Mouse (Mus musculus) cerebellum, postnatal 14 days (tissue): Measurements from ENCODE around the gene Scd1.
"Not testable (repeated sequence)": the region's sequence is repeated elsewhere in the genome, so short reads cannot be mapped to it uniquely, and the experiment has no call there.

Experiments used
- DNase-seq, 2 experiments: peaks; one replicate each; pipeline ENCODE4 v3.0.0; 2021; ENCODE audit warnings: mixed read lengths in 2 of 2

Scd1 gene

DNA sequence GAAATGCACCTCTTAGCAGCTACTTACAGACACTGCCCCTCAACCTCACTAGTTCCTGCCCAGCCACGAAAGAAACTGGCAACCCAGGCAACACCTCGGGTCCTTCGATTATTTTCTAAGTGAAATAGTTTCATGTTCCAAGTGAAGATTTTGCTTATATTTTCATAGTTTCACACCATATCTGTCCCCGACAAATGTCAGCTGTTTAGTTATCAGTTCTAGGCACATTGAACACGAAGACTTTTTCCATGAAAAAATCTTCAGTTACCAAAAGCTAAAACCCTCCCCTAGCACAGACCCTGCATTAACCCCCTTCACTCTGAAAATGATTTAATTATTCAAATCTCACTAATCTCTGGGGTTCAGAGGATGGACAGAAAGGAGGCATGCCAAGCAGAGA, 10.9 kb downstream of the Scd1 start:
- no peak for DNase-seq

DNA sequence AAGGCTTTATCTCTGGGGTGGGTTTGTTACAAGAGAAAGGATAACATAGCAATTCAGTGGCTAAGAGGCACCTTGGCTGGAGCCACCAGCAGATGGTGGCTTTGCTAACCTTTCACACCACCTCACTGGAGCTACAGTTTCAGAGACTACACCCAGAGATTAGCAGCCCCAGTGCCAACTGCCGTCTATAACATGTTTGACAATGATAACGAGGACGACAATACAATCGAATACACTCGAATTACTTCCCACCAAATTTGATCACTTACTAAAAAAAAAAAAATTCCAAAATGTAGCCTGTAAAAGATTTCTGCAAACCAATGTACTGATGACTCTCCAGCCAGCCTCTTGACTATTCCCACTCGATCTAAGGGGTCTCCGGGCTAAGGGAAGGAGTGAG, 12.7 kb downstream of the Scd1 start:
- no peak for DNase-seq

DNA sequence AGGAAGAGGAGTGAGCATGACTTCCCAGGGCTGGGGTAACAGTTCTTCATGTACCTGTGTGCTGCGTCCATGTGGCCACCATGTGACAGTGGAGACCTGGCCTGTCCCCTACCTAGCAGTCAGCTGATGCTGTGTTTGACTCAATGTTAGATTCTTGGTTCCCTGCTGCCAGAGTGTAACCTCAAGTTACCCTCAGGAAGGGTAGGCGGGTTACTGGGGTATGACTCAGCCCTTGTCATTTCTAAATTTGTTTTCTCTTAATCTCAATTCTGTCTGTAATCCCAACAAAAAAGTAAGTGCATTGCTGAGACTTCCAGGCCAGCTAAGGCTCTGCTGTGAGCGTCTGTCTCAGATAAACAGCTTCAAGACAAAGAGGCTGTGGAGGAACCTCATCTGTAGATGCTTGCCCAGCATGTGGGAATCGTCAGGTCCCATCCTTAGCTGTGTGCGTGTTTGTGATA, 13.7 kb downstream of the Scd1 start:
- no peak for DNase-seq

DNA sequence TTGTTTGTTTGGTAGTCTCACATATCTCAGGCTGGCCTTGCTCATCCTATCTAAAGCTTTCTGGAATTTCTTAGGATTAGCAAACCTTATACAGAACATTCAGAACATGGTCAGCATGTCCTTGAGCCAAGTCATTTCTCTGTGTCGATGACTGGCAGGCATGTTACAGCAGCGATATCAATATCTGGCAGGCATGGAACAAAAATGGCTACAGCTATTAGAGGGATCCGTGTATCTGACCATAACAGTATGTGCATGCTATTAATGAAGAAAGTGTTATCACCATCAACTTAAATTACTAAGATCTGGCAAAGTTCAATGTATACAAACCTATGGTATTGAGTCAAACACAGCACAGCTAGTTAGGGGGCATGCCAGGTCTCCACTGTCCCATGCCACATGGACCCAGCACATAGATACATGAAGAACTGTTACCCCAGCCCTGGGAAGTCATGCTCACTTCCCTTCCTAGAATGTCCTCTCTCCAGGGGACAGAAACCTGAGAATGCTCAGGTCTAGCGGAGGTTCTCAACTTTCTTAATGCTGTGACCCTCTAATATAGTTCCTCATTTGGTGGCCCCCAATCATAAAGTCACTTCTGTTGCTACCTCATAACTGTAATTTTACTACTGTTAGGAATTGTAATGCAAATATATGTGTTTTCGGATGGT, 15.2 kb downstream of the Scd1 start:
- no peak for DNase-seq

DNA sequence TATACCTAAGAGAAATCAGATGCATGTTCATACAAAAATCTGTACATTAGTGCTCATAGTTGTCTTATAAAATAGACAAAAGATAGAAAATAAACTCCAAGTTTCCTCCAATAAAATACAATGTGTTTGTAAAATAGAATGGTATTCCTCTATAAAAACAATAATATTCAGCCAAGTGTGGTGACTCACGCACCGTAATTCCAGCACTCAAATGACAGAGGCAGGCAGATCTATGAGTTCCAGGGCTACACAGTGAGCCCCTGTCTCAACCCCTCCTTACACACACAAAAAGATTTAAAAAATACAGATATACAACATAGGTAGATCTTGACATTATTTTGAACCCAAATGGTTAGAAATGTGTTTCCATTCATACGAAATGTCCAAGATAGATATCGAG, 15.8 kb downstream of the Scd1 start:
- DNase-seq, result no peak

DNA sequence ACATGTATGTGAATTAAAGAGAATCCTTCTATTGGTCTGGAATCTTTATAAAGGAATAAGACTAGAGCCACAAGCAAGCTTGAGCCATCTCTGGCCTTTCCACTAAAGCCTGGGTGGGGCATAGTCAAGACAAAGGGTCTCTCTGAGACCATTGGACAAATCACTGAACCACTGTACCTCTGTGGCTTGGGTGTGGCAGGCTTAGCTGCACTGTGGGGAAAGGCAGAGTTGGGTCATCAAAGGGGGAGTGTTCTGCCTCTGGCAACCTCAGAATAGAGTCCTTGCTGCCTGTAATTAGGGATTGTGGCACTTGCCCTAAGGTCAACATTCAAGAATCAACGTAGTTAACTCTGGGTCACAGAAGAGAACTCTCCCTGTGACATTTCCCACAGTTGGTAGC, 18.2 kb downstream of the Scd1 start:
- no peak for DNase-seq

DNA sequence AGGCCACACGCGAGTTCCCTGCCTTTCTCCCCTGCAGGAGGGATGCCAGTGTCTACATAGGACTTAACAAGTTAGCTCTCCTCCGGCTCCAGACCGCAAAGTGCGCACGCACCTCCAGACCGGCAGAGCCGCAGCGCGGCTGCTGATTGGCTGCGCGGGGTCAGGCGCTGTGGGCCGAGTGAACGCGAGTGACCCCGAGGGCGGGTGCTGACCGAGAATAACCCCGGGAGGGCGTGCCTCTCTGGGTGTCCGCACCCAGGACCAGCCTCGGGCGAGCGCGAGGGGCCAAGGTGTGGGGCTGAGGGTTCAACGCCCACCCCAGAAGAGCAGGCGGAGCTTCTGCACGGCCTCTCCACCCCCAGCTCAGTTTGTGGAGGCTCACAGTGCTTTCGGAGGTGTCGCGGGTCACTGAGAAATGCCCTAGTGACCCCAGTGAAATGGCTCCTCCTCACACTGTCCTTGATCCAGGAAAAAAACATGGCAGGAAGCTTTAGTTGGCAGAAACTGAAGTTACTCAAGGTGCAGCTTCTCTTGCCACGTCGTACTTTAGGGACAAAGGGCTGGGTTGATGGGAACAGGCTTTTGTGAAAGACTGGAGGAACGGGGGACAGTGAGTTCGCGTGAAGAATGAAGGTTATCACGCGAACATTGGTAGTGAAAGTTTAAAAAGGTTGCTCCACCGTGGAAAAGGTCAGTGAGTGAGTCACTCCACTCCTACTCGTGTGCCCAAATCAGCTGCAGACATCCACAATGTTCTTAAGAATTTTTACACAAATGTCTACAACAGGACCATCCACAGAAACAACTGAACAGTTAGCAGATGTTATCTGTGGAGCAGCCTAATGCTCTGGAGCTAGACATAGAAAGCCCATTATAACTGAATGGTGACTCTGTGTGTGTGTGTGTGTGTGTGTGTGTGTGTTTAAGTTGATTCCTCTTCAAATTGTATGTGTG, 18.9 kb downstream of the Scd1 start:
- peak; percentile 92 to 94 for DNase-seq

DNA sequence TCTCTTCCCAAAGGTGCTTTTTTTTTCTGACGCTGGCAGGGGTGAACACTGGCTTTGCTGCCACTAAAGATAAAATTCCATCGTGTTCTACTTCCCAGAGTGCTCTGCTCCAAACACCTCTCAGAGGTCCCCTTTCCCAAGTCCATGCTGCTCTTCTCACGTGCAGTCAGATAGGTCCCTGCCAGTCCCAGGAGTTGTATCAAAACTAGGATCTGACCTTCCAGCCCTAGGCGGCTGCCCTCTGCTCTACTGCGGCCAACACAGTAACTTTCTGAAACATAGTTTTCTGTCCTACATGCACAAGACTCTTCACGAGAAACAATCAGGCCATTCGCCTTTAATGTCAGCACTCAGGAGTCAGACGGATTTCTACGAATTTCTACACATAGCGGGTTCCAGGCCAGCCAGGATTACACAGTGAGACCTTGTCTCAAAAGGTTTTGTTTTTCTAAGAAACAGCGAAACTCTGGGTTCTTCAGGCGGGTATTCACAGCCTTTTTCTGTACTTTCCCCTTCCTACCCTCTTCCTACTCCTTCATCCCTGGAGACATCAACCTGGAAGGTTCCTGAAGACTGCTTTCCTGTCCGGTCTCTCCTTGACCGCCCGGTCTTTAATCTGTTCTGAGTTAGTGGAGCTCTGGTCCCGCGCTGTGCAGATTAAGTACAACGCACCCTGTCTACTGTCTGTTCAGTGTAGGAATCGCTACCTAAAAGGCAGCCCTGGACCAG, 19.8 kb downstream of the Scd1 start:
- DNase-seq, result no peak

DNA sequence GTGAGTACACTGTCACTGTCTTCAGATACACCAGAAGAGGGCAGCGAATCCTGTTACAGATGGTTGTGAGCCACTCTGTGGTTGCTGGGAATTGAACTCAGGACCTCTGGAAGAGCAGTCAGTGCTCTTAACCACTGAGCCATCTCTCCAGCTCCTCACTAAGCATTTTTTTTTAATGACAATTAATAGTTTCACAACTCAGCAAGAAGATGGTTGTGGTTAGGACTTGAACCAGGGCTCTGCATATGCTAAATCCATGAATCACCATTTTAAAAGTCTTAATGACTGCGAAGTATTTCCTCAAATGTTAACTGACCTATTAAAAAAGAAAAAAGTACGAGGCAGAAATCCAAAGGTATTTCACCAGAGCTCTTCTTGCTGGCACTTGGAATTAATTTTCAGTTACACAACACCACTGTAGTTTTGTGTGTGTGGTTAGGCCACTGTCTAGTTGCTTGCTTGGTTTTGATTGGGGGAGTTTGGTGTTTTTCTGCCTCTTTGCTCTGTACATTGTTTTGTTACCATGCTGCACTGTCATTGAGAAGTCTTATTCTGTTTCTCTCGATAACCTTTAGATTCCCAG, 20.5 kb downstream of the Scd1 start:
- no peak for DNase-seq

DNA sequence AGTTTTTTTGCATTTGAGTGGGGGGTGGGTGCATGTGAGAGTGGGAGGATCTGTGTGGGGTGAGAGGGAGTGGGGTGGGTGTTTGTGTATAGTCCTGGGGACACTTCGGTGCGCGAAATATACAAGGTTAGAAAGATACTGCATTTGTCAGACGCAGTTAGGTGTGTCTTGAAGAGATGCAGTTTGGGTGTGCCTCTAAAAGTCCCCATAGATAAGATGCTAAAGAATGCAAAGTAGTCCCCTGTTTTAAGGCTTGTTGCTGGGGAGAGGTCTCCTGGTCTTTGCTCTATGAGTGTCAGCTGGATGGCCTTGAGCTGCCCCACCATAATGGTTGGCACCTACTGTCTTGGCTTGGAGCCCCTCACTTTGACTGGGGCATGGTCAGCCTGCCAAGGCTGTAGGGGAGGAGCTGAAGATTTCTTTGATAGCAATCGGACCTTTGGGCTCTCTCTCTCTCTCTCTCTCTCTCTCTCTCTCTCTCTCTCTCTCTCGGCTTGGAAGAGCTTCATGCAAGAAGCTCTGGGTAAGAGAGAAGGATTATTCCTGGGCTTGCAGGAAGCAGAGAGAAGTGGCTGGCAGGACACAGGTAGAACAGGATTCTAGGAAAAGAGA, 21.7 kb downstream of the Scd1 start:
- no peak for DNase-seq

DNA sequence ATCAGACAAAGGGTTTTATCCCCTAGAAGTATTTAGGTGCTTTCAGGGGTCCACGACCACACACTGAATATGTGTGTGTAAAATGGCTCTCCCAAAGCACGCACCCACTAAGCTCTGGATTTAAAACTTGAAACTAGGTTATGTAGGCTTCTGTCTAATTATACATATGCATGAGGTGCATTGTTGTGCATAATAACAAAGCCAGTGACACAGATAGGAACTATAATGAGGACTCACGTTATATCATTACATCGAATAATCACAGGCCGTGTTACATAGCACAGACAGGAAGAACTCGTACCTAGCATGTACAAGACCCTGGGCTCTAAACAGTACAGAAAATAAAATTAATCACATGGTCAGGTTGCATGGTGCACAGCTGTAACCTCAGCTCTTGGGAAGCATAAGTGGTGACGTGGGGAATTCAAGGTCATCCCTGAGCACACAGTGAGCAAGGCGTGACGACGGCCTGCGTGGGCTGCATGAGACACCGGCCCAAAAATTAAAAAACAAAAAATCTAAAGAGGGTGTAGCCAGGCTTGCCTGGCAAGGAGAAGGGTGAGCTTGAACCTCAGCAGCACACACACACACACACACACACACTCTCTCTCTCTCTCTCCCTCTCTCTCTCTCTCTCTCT, 24.9 kb downstream of the Scd1 start:
- no peak for DNase-seq

DNA sequence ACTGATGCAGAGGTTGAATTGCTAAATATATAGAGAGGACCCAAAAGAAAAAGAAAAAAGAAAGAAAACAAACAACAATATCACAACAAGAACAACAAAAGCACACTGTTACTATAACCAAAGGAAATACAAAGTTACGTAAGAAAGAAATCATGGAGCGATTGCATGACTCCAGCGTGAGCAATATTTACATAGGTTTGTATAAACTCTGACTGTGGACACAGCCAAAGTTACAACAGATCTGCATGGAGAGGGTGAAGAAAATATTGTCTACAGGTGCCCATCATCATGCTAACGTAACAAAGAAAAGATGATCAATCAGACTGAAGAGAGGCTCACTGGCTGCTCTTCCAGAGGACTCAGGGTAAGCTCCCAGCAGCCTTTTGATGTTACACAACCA, 27.6 kb downstream of the Scd1 start:
- DNase-seq, result no peak

DNA sequence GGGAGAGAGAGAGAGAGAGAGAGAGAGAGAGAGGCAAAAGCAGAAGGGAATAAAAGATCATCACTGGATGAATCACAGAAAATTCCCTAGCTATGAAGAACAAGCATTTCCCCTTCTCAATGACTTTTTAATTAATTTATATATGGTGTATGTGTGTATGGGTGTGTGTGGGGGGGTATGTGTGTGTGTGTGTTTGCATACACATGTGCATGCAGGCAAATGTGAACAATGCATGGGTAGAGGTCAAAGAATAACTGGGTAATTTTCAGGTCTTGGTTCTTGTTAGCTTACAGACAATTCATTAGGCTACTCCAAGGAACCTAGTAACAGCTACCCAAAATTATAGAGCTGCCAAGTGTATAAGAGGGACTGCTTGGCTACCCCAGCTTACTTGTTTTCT, 28.6 kb downstream of the Scd1 start:
- DNase-seq, result no peak

DNA sequence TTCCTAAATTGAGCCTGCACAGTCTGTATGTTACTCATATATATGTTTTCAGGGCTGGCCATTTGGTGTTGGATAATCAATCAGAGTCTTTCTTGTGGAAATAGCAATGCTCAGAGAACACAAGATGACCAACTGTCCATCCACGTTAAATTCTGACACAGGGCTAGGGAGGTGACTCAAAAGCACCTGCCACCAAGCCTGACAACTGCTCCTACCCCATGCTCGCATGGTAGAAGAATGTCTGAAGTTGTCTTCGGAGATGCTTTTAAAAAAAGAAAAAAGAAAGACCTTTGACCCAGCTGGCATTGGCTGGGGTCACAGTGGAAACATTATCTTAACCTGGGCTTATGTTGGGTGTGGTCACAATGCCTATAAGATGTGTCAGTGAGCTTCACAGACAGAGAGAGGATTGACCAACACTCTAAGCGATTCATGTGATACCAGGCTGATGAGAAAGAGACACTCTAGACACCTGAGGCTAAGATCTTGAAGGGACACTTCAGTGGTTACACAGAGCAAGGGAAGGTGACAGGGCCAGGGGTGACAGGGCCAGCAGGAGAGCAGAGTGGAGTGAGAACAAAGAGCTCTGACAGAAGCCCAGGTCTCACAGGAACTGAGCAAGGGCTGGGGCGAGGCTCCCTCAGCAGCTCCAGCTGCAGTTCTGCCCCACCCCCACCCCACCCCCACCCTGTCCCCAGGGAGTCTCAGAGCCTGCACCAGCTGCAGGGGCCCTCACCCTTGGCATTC, 29.9 kb downstream of the Scd1 start:
- no peak for DNase-seq

DNA sequence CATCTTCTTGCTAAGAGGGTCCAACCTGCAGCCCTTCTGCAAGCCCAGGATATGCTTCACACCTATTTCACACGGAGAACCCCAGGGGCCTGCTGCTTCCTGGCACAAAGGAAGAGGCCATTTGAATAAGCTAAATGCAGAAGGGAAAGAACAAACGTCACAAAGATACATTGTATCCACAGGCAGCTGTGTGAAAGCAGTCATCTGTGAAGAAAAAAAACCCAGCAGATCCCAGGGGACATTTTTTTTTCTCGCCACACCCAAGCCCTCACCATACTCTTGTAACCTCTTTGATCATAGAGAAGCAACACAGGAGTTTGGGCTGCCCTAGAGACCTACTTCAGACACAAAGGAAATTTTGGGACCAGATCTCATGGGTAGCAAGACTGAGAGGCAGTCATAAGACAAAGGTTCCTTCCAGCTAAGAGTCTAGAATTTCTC, 31.1 kb downstream of the Scd1 start:
- no peak for DNase-seq

DNA sequence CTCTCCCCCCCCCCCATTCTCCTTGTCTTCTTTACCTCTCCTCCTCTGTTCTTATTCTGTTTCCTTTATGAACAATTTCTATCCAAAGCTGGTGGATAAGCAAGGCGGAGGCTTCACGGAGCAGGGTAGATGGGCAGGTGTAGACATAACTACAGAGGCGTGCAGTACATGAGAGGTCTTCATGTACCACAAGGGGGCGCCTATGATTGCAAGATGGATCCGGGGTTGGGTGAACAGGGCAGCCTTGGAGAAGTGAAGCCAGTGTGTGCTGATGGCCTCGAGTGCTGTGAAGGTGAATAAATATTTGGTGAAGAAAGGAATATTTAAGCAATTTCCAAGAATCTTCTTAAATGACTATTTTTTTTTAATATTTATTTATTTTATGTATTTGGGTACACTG, 34.7 kb downstream of the Scd1 start:
- DNase-seq, result peak; percentile 90 to 93

DNA sequence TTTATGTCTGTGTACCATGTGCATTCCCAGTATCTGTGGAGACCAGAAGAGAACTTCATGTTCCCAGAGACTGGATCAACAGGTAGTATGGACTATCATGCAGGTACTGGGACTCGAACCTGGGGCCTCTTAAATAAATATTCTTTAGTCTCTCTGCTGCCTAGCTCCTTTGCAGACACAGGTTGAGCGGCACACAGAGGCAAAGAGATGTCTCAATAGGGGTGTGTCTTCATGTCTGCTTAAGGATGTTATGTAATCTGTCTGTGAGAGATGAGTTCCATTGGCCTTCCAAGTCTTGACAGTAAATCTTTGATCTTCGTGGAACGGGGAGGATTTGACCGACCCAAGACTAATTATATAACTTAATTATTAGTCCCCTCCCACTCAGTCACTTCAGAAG, 37.4 kb downstream of the Scd1 start:
- DNase-seq, result no peak

DNA sequence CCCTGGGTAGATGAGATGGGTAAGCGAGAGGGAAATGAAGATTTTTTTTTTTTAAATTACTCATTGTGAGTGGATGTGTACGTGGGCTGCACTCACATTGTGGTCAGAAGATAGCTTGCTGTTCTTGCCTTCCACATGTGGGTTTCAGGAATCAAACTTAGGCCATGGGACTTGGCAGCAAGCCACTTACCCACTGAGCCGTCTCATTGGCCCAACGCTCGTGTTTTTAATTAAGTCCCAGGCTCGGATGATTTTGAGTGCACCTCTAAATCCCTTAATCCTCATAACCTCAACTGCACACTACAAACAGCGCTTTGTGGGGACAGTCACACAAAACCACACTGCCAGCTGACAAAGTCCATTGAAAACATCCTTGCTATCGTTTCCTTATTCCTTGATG, 38.3 kb downstream of the Scd1 start:
- peak in 1 of 2 experiments; percentile 19 for DNase-seq

DNA sequence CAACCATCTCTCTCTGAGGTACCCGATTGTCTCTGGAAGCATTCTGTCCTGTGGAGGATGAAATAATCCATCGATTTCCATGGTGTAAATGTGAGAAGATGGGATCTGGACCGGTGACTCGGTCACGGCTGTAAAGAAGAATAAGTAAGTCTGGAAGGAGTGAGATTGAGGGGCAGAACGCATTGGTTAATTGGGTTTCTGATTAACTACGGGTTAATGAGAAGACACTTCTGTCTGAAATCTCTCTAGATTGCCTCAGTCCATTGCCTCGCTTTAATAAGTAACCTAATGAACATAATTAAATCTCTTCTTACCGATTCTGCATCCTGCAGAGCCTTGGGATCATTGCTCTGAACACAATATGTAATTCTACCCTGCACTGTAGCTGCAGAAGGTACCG, 40.6 kb downstream of the Scd1 start:
- not testable (repeated sequence) for DNase-seq

DNA sequence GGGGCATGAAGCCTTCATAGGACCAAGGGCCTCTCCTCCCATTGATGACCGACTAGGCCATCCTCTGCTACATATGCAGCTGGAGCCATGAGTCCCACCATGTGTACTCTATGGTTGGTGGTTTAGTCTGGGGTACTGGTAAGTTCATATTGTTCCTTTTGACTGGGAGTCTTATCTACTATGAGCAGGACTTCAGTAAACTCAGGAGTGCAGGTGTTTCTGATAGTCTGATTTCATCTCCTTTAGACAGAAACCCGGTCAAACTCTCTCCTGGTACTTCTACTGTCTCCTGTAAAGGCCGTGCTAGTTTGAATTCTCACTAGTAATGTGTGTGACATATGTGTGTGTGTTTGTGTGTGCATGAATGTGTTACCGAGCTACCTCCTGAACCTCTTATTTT, 41.9 kb downstream of the Scd1 start:
- no peak for DNase-seq

DNA sequence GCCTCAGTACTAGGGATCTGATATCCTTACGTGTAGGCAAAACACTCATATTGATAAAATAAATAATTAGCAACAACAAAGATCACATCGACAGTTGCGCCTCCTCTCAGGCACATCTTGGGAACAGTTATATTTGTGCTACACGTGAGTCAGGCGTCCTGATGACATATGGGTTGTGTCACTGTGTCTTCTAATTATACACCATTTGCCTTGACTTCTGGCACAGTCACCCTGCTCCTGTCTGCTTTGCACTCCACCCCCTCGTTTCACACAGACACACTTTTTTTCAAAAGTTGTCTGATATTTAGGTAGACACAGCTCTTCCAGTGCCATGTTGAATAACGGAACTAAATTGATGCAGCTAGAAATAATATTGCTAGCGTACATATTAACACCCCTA, 43.6 kb downstream of the Scd1 start:
- DNase-seq, result no peak
